Comparison of ENCODE assay signal across 15 mouse cellular contexts in the genomic region with DNA sequence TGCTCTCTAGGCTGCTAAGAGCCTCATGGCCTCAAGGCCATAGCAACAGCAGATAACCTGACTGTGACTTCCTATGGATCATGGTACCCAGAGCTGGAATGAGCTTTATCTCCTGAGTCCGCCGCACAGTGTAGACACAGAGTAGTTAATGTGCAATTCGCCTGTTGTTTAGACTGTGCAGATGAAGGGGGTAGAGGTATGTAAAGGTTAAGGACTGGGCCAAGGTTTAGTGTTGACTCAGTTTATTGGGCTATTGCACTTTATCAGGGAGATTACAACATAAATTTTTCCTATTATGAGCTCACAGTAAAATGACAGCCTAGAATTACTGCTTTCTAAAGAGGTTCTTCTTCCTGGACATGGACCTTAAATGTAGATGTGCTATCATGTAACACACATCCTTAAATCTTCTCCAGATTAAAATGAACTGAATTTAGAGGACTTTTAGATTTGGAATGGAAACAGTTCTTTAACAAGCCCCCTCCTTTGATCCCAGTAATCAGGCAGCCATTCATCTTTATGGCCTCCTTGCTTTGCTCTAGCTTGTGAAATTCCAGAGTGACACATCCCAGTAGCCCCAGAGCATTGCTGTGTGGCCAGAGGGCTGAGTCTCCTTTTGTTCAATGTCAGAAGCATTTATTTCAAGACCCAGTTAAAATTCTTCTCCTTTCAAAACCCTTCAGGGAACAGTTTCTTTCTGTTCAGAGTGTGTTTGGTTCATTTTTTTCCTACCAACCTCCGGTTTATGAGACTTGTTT.
DNase-seq lines count a peak whose midpoint lies in the region; ATAC-seq lines count a peak whose summit lies in the region.
"Had no signal": no experiment of that assay in that cellular context is flagged by ENCODE, and none has a peak within 500 bp of the region (broad histone marks: within the 10 kb centered on the region; RNA-seq: fewer than 3 reads in every experiment).

No protein-coding gene starts in this region.

- 34% methylated on average over 4 of the region's 4 CpGs for WGBS in limb, embryonic 11.5 days
- WGBS in midbrain, embryonic 13.5 days: 82% methylated on average over 4 of the region's 4 CpGs

- peak; percentile 57 for DNase-seq in adrenal gland, adult 2 months
- DNase-seq in adrenal gland, postnatal 4 days (ENCODE audit: low spot score in 2 of 2): no peak
- peak; percentile 13 for DNase-seq in 3T3-L1 (ENCODE audit: low read depth, low spot score)
- peak; percentile 19 for DNase-seq in embryo, embryonic 11.5 days (ENCODE audit: low read depth, low spot score)
- DNase-seq in limb, embryonic 11.5 days (ENCODE audit: low spot score): peak; percentile 46
- DNase-seq in heart, adult 9 months (ENCODE audit: low spot score in 2 of 2): no peak
- DNase-seq in spleen, postnatal 36 days (ENCODE audit: low spot score in 2 of 2): no peak
- DNase-seq: cerebellum, adult 8-10 months; layer of hippocampus, adult 9-11 months had no signal

- H3K4me2 ChIP-seq in limb, embryonic 11.5 days (ENCODE audit: low read depth, severe bottlenecking): no peak overlapping the region
- H3K4me2 ChIP-seq in midbrain, embryonic 13.5 days (replicated peaks): no peak overlapping the region
- H3K4me2 ChIP-seq: heart, embryonic 12.5 days; hindbrain, embryonic 14.5 days; liver, embryonic 15.5 days; midbrain, embryonic 12.5 days; neural tube, embryonic 13.5 days had no signal

- no peak overlapping the region for H3K27ac ChIP-seq in limb, embryonic 11.5 days (replicated peaks; ENCODE audit: low read depth, low read length)
- H3K27ac ChIP-seq in midbrain, embryonic 13.5 days: no peak overlapping the region
- H3K27ac ChIP-seq: hindbrain, embryonic 14.5 days; liver, embryonic 15.5 days; midbrain, embryonic 12.5 days; neural tube, embryonic 13.5 days had no signal

- no peaks in the 10 kb centered on the region for H3K4me1 ChIP-seq in limb, embryonic 11.5 days (ENCODE audit: control insufficient read depth, insufficient read depth, low read length)
- H3K4me1 ChIP-seq in midbrain, embryonic 13.5 days (replicated peaks): no peaks in the 10 kb centered on the region
- H3K4me1 ChIP-seq: liver, embryonic 15.5 days; midbrain, embryonic 12.5 days; neural tube, embryonic 13.5 days had no signal

- H3K4me3 ChIP-seq in limb, embryonic 11.5 days (ENCODE audit: low read depth, low read length): no peak overlapping the region
- no peak overlapping the region for H3K4me3 ChIP-seq in midbrain, embryonic 13.5 days (replicated peaks)
- H3K4me3 ChIP-seq: heart, embryonic 12.5 days; liver, embryonic 15.5 days; midbrain, embryonic 12.5 days; neural tube, embryonic 13.5 days had no signal

- H3K36me3 ChIP-seq in limb, embryonic 11.5 days (ENCODE audit: control insufficient read depth, insufficient read depth, low read length): no peaks in the 10 kb centered on the region
- H3K36me3 ChIP-seq in midbrain, embryonic 13.5 days: no peaks in the 10 kb centered on the region
- H3K36me3 ChIP-seq: heart, embryonic 12.5 days; liver, embryonic 15.5 days; midbrain, embryonic 12.5 days; neural tube, embryonic 13.5 days had no signal

- H3K9me3 ChIP-seq in limb, embryonic 11.5 days (ENCODE audit: control insufficient read depth, low read length): no peaks in the 10 kb centered on the region
- no peaks in the 10 kb centered on the region for H3K9me3 ChIP-seq in midbrain, embryonic 13.5 days
- H3K9me3 ChIP-seq: heart, embryonic 12.5 days; liver, embryonic 15.5 days; midbrain, embryonic 12.5 days; neural tube, embryonic 13.5 days had no signal

- no peaks in the 10 kb centered on the region for H3K27me3 ChIP-seq in limb, embryonic 11.5 days (ENCODE audit: control insufficient read depth, insufficient read depth, low read length)
- no peaks in the 10 kb centered on the region for H3K27me3 ChIP-seq in midbrain, embryonic 13.5 days
- H3K27me3 ChIP-seq: heart, embryonic 12.5 days; liver, embryonic 15.5 days; midbrain, embryonic 12.5 days; neural tube, embryonic 13.5 days had no signal

- H3K9ac ChIP-seq in limb, embryonic 11.5 days (ENCODE audit: low read length): no peak overlapping the region
- no peak overlapping the region for H3K9ac ChIP-seq in midbrain, embryonic 13.5 days (replicated peaks)
- H3K9ac ChIP-seq: heart, embryonic 12.5 days; hindbrain, embryonic 14.5 days; liver, embryonic 15.5 days; midbrain, embryonic 12.5 days; neural tube, embryonic 13.5 days had no signal

- no peak; the same call in 1 of the 2 replicates for ATAC-seq in limb, embryonic 11.5 days (ENCODE audit: insufficient number of reproducible peaks, low FRiP score, low TSS enrichment, low read depth)
- no peak for ATAC-seq in midbrain, embryonic 13.5 days

Comparison
In these comparisons a context has a peak if more than half of its experiments do, and no peak if none do; other contexts are left out.
1. DNase-seq: peak in adrenal gland, adult 2 months (single experiment), 3T3-L1 (single experiment), embryo, embryonic 11.5 days (single experiment) and limb, embryonic 11.5 days (single experiment); none in adrenal gland, postnatal 4 days (0 of 2), heart, adult 9 months (0 of 2) and spleen, postnatal 36 days (0 of 2).